Mouse (Mus musculus) stomach, postnatal 0 days (tissue): ENCODE measurements around the gene Ly6g6c.

ENCODE experiments used
- CTCF ChIP-seq: IDR thresholded peaks from 2 replicates; pipeline ENCODE4 v1.5.1; 2016; ENCODE audit warnings: antibody characterized with exemption, low read depth, mild to moderate bottlenecking, moderate library complexity
- EP300 ChIP-seq: optimal IDR thresholded peaks from 2 replicates; pipeline ENCODE3; 2016; ENCODE audit warnings: antibody characterized with exemption

- no peak for TF ChIP-seq CTCF
- TF ChIP-seq EP300, result no peak
Measured at GRCm38 (mm10) chr17:35031880-35032279, 33.3 kb upstream of the Ly6g6c start.
